Mouse (Mus musculus) neural tube, postnatal 0 days (tissue): ENCODE results near the gene Olfr952. TPM values are rescaled to one million over a fixed set of nuclear protein-coding genes. Genes with fewer than 3 reads are reported as not detected.

Experiments used
- polyA plus RNA-seq: library from polyadenylated mRNA; unstranded; fragments of >200 nt; fragmentation: Nextera tagmentation; extraction: Ambion mirVana; gene quantifications from 2 replicates; pipeline ENCODE4 v1.2.1, GENCODE M21; 2015

Olfr952 gene
- not detected in 2 replicates for polyA plus RNA-seq

DNA sequence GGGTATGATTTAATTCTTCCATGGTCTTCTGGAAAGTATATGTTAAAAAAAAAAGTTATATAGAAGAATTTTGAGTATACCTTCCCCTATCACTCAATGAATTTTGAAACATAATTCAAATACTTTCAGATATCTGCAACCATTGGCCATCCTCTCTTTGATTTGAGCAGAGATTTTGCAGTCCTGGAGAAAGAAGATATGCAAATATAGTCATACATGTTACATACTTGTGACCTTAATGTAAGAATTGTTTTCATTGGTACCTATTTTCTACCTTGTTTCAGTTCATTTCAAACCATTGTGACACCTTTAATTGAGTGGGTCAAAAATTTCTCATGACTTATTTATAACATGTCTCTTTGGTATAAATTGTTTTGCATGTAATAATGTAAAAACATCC, at the start of gene Olfr952:
Olfr952 (minus strand) TSS at position 101 of the 400 bp plus-strand sequence.

GRCm38 (mm10) chr9:39471844-39472243, 44.9 kb upstream of the Olfr952 start, which contains the start of gene Olfr955:
Olfr955 (minus strand) TSS chr9:39471944.

DNA sequence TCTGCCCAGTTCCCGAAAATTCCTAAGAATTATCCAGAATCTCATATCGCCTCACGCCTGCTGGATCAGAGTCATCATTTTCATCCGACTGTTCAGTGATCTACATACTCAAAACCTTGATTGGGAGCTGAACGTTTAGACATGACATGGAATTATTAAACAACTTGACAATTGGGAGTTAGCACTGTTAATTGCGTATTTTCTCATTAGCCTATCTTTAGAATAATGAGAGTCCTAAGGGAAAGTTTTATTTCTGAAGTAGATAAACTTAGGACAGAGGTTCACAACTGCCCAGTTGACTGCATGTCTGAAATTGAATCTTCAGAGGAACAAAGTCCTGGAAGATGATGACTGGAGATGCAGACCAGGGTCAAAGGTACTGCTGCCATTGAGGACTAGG, 29.5 kb upstream of the Olfr952 start, which contains the start of gene Olfr954:
Olfr954 (plus strand) TSS at position 301 of the 400 bp plus-strand sequence.

GRCm38 (mm10) chr9:39387110-39387509, 39.8 kb downstream of the Olfr952 start, which contains the start of gene Olfr951:
Olfr951 (plus strand) TSS chr9:39387410.

Other genes with a start within 250 kb of the Olfr952 start
- gene Olfr944, start 225.2 kb downstream of the Olfr952 start, polyA plus RNA-seq, result not detected in 2 replicates
- gene Olfr1537, start 177.2 kb downstream of the Olfr952 start, polyA plus RNA-seq, result not detected in 2 replicates
- gene Olfr945, start 150.3 kb downstream of the Olfr952 start, polyA plus RNA-seq, result not detected in 2 replicates
- gene Olfr948, start 101.1 kb downstream of the Olfr952 start, polyA plus RNA-seq, result not detected in 2 replicates
- gene Olfr951, start 39.7 kb downstream of the Olfr952 start, polyA plus RNA-seq, result not detected in 2 replicates
- gene Olfr954, start 29.6 kb upstream of the Olfr952 start, polyA plus RNA-seq, result not detected in 2 replicates
- gene Olfr955, start 44.8 kb upstream of the Olfr952 start, polyA plus RNA-seq, result not detected in 2 replicates
- gene Olfr44, start 66.8 kb upstream of the Olfr952 start, polyA plus RNA-seq, result not detected in 2 replicates
- not detected in 2 replicates for gene Olfr957, start 88.7 kb upstream of the Olfr952 start, polyA plus RNA-seq
- gene Olfr958, start 126.9 kb upstream of the Olfr952 start, polyA plus RNA-seq, result not detected in 2 replicates
- gene Olfr959, start 148.4 kb upstream of the Olfr952 start, polyA plus RNA-seq, result 0.22 TPM in 1 of 2 replicates, not detected in the other
- gene AW551984, start 177.3 kb upstream of the Olfr952 start, polyA plus RNA-seq, result 190 and 211 TPM in 2 replicates
- gene Olfr148, start 183.5 kb upstream of the Olfr952 start, polyA plus RNA-seq, result not detected in 2 replicates
- gene Olfr960, start 194.2 kb upstream of the Olfr952 start, polyA plus RNA-seq, result not detected in 2 replicates
- not detected in 2 replicates for gene Olfr961, start 217.9 kb upstream of the Olfr952 start, polyA plus RNA-seq
- not detected in 2 replicates for gene Olfr963, start 240.1 kb upstream of the Olfr952 start, polyA plus RNA-seq